Mouse (Mus musculus) MEL (cell line): ENCODE results near the gene Ehbp1. TPM values are rescaled to one million over a fixed set of nuclear protein-coding genes. Genes with fewer than 3 reads are reported as not detected.

ENCODE experiments used
- DNase-seq: peaks from one replicate; pipeline ENCODE4 v3.0.0; 2011; ENCODE audit warnings: low read depth, low spot score
- H3K27ac ChIP-seq: 2 replicates; pipeline ENCODE4 v1.5.1; 2012; ENCODE audit warnings: low read depth, mild to moderate bottlenecking, control low read depth, low read length, moderate library complexity; ENCODE audit not compliant: control insufficient read depth
- H3K27me3 ChIP-seq, 2 experiments: fragments of 150-350 bp in 1 of 2; sonication (generic) in 1 of 2; 2 replicates each; pipeline ENCODE4 v1.6.1; 2012; ENCODE audit warnings: low read length in 2 of 2, mild to moderate bottlenecking in 2 of 2, improper control_type of control experiment in 1 of 2, moderate library complexity in 1 of 2; ENCODE audit not compliant: insufficient read depth in 2 of 2, control insufficient read depth in 1 of 2
- H3K36me3 ChIP-seq, 2 experiments: 2 replicates each; pipeline ENCODE4 v1.6.1; 2012 to 2014; ENCODE audit warnings: low read length in 2 of 2, improper control_type of control experiment in 1 of 2, inconsistent platforms in 1 of 2, mild to moderate bottlenecking in 1 of 2; ENCODE audit not compliant: insufficient read depth in 2 of 2, control insufficient read depth in 1 of 2
- H3K4me1 ChIP-seq, 2 experiments: fragments of 150-350 bp in 1 of 2; sonication (generic) in 1 of 2; 2 replicates each; pipeline ENCODE4 v1.6.1; 2012; ENCODE audit warnings: low read length in 2 of 2, improper control_type of control experiment in 1 of 2, mild to moderate bottlenecking in 1 of 2; ENCODE audit not compliant: insufficient read depth in 2 of 2, control insufficient read depth in 1 of 2
- H3K4me3 ChIP-seq, 2 experiments: fragments of 150-350 bp in 1 of 2; sonication (generic) in 1 of 2; 2 replicates each; pipeline ENCODE4 v1.5.1; 2012; ENCODE audit warnings: low read depth in 2 of 2, low read length in 2 of 2, mild to moderate bottlenecking in 2 of 2, moderate library complexity in 2 of 2, control low read depth in 1 of 2, improper control_type of control experiment in 1 of 2; ENCODE audit not compliant: control insufficient read depth in 1 of 2, insufficient read depth in 1 of 2
- H3K79me2 ChIP-seq: 2 replicates; pipeline ENCODE4 v1.6.1; 2012; ENCODE audit warnings: mild to moderate bottlenecking, low read length, moderate library complexity; ENCODE audit not compliant: control insufficient read depth, poor library complexity, insufficient read depth
- H3K9ac ChIP-seq: 2 replicates; pipeline ENCODE4 v1.6.1; 2012; ENCODE audit warnings: low read depth, mild to moderate bottlenecking, control low read depth, low read length, moderate library complexity; ENCODE audit not compliant: control insufficient read depth, poor library complexity, severe bottlenecking
- H3K9me3 ChIP-seq: fragments of 150-350 bp; sonication (generic); replicated peaks from 2 replicates; pipeline ENCODE4 v1.6.1; 2012; ENCODE audit warnings: mild to moderate bottlenecking, low read length, improper control_type of control experiment, moderate library complexity; ENCODE audit not compliant: insufficient read depth
- CTCF ChIP-seq, 3 experiments: IDR thresholded peaks in 2 of 3; conservative IDR thresholded peaks in 1 of 3; 2 replicates each; pipeline ENCODE4 v1.5.1; 2011 to 2012; ENCODE audit warnings: low read length in 3 of 3, low read depth in 2 of 3, mild to moderate bottlenecking in 2 of 3, improper control_type of control experiment in 1 of 3, inconsistent platforms in 1 of 3, mixed read lengths in 1 of 3, moderate library complexity in 1 of 3; ENCODE audit not compliant: control insufficient read depth in 1 of 3, insufficient read depth in 1 of 3, poor library complexity in 1 of 3, severe bottlenecking in 1 of 3
- ETS1 ChIP-seq: IDR thresholded peaks from 2 replicates; pipeline ENCODE4 v1.6.1; 2012; ENCODE audit warnings: low read depth, mild to moderate bottlenecking, inconsistent platforms, low read length, improper control_type of control experiment, moderate library complexity
- HCFC1 ChIP-seq: IDR thresholded peaks from 2 replicates; pipeline ENCODE4 v1.6.1; 2012; ENCODE audit warnings: low read depth, mild to moderate bottlenecking, inconsistent platforms, low read length, improper control_type of control experiment, moderate library complexity
- MAFK ChIP-seq: IDR thresholded peaks from 2 replicates; pipeline ENCODE4 v1.6.1; 2011; ENCODE audit warnings: low read depth, mild to moderate bottlenecking, low read length, improper control_type of control experiment, borderline replicate concordance
- MYB ChIP-seq: IDR thresholded peaks from 2 replicates; pipeline ENCODE4 v1.6.1; 2011; ENCODE audit warnings: mild to moderate bottlenecking, low read depth, low read length, improper control_type of control experiment
- NELFE ChIP-seq: IDR thresholded peaks from 2 replicates; pipeline ENCODE4 v1.6.1; 2011; ENCODE audit warnings: low read depth, low read length, improper control_type of control experiment
- NRF1 ChIP-seq: IDR thresholded peaks from 2 replicates; pipeline ENCODE4 v1.6.1; 2014; ENCODE audit warnings: low read depth, mild to moderate bottlenecking, inconsistent platforms, low read length, improper control_type of control experiment, moderate library complexity; ENCODE audit not compliant: poor library complexity, insufficient read depth, severe bottlenecking
- POLR2AphosphoS2 ChIP-seq: IDR thresholded peaks from 2 replicates; pipeline ENCODE4 v1.6.1; 2011; ENCODE audit warnings: low read length, improper control_type of control experiment
- SMC3 ChIP-seq: IDR thresholded peaks from 2 replicates; pipeline ENCODE4 v1.6.1; 2011; ENCODE audit warnings: low read depth, low read length, improper control_type of control experiment
- TAL1 ChIP-seq: IDR thresholded peaks from 2 replicates; pipeline ENCODE4 v1.6.1; 2012; ENCODE audit warnings: mild to moderate bottlenecking, inconsistent platforms, low read length, moderate library complexity, mixed read lengths
- TBP ChIP-seq: IDR thresholded peaks from 2 replicates; pipeline ENCODE4 v1.8.0; 2011; ENCODE audit warnings: low read depth, low read length, improper control_type of control experiment
- UBTF ChIP-seq: IDR thresholded peaks from 2 replicates; pipeline ENCODE4 v1.6.1; 2012; ENCODE audit warnings: low read depth, mild to moderate bottlenecking, inconsistent platforms, low read length, improper control_type of control experiment, moderate library complexity, borderline replicate concordance; ENCODE audit not compliant: insufficient read depth
- USF2 ChIP-seq, 2 experiments: IDR thresholded peaks; 2 replicates each; pipeline ENCODE4 v1.6.1; 2011 to 2012; ENCODE audit warnings: improper control_type of control experiment in 2 of 2, low read length in 2 of 2, borderline replicate concordance in 1 of 2, inconsistent platforms in 1 of 2, low read depth in 1 of 2, mild to moderate bottlenecking in 1 of 2; ENCODE audit not compliant: insufficient read depth in 1 of 2
- ZKSCAN1 ChIP-seq: IDR thresholded peaks from 2 replicates; pipeline ENCODE4 v1.6.1; 2012; ENCODE audit warnings: low read depth, mild to moderate bottlenecking, inconsistent platforms, low read length, improper control_type of control experiment, moderate library complexity
- ZMIZ1 ChIP-seq: IDR thresholded peaks from 2 replicates; pipeline ENCODE4 v1.6.1; 2012; ENCODE audit warnings: low read depth, mild to moderate bottlenecking, inconsistent platforms, low read length, improper control_type of control experiment, moderate library complexity
- ZNF384 ChIP-seq: IDR thresholded peaks from 2 replicates; pipeline ENCODE4 v1.6.1; 2012; ENCODE audit warnings: low read depth, mild to moderate bottlenecking, inconsistent platforms, low read length, improper control_type of control experiment
- polyA plus RNA-seq, 2 experiments: library from polyadenylated mRNA; stranded (reverse) in 1 of 2; unstranded in 1 of 2; fragments of >175 nt in 1 of 2; fragments of >200 nt in 1 of 2; gene quantifications; 2 replicates each; pipeline versions ENCODE4 v1.2.1 to v1.2.4; 2012; ENCODE audit warnings: low replicate concordance in 2 of 2, low read depth in 1 of 2; ENCODE audit not compliant: insufficient read length in 2 of 2, insufficient read depth in 1 of 2, missing spikeins in 1 of 2
- total RNA-seq: library from RNA; depleted of rRNA; stranded (reverse); fragments of 300-350 nt; gene quantifications from 2 replicates; pipeline ENCODE4 v1.2.3, GENCODE M21; 2012

The Ehbp1 gene
- total and polyA plus RNA-seq, 3 experiments, result 3.6 to 3.7 TPM; not detected in 1

DNA sequence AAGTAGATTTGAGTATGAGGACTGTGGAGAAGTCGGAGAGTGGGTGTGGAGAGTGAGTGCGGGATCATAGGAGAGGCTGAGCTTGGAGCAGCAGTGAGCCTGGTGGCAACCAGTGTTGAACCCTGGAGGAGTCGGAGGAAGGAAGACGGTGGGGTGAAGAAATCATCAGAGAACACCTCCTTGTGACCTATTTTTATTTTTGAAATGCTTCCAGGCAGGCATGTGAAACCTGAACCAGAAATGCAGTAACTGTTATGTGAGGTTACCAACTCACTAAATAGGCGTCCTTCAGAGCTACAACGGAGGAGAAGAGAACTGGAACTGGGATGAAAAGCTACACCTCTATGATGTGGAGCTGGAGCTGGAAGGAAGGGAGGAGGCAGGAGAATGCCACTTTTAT lies 144.2 kb downstream of the Ehbp1 start:
- TF ChIP-seq ZNF384 (no peak), ZMIZ1 (no peak), NELFE (no peak), TBP (no peak), MYB (no peak), UBTF (no peak), SMC3 (no peak), ZKSCAN1 (no peak), HCFC1 (no peak)
- H3K4me1 ChIP-seq, result peaks cover 3 to 8% of the 10 kb centered on the region in 2 experiments; a peak in 2 of 4 replicates

GRCm38 (mm10) chr11:22196776-22197175 lies 145.3 kb downstream of the Ehbp1 start:
- Histone ChIP-seq H3K4me3 (no peak overlapping the region), H3K9me3 (no peaks in the 10 kb centered on the region), H3K4me1 (peaks cover 0 to 8% of the 10 kb centered on the region in 2 experiments; a peak in 1 of 4 replicates), H3K36me3 (peaks cover 0 to 2% of the 10 kb centered on the region in 2 experiments; a peak in 1 of 4 replicates), H3K79me2 (no peaks in the 10 kb centered on the region), H3K27ac (no peak overlapping the region), H3K27me3 (no peaks in the 10 kb centered on the region), H3K9ac (no peak overlapping the region)
- no peak for DNase-seq
- no peak for TF ChIP-seq POLR2AphosphoS2

More for the DNA sequence above, 144.2 kb downstream of the Ehbp1 start:
- Histone ChIP-seq H3K9me3 (no peaks in the 10 kb centered on the region), H3K27ac (no peak overlapping the region), H3K27me3 (no peaks in the 10 kb centered on the region), H3K36me3 (peaks cover 0 to 7% of the 10 kb centered on the region in 2 experiments; a peak in 2 of 4 replicates), H3K4me3 (no peak overlapping the region), H3K79me2 (no peaks in the 10 kb centered on the region), H3K9ac (no peak overlapping the region)
- DNase-seq, result no peak

DNA sequence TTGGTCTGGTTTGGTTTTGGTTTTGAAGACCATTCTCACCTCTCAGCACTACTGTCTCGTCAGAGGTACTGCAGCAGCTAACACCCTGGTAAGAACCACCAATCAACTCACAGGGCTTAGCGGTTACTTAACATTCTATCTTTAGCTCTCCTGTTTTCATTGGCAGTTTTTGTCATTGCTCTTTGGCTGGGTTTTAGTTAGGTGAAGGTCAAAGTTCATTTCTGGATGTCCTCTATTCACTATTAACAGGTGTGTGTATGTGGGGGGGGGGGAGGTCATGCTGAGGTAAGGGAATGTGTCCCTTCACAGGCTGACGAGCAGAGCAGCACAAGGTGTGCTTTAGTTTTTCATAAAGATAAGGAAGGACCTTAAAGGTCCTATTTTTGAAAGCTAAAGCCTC lies 147.5 kb downstream of the Ehbp1 start:
- no peak for TF ChIP-seq NRF1
- no peak for TF ChIP-seq ETS1
- no peak for TF ChIP-seq UBTF
- no peak for TF ChIP-seq TAL1
- no peak for TF ChIP-seq USF2 (IDR thresholded peaks at IDR 0.05; ENCODE audit: borderline replicate concordance in 1 of 2, insufficient read depth in 1 of 2, low read depth in 1 of 2, low read length in 2 of 2)
- no peak for TF ChIP-seq TBP
- no peak for TF ChIP-seq MAFK
- TF ChIP-seq CTCF (IDR thresholded peaks at IDR 0.05 in 2 of 3, conservative IDR thresholded peaks at IDR 0.05 in 1 of 3; ENCODE audit: control insufficient read depth in 1 of 3, insufficient read depth in 1 of 3, low read depth in 2 of 3, low read length in 3 of 3, poor library complexity in 1 of 3, severe bottlenecking in 1 of 3), result no peak
- Histone ChIP-seq H3K27ac (no peak overlapping the region), H3K79me2 (no peaks in the 10 kb centered on the region), H3K36me3 (peaks cover 0 to 2% of the 10 kb centered on the region in 2 experiments; a peak in 1 of 4 replicates), H3K9me3 (no peaks in the 10 kb centered on the region), H3K4me3 (no peak overlapping the region), H3K9ac (no peak overlapping the region), H3K4me1 (peaks cover 0 to 5% of the 10 kb centered on the region in 2 experiments; a peak in 2 of 4 replicates), H3K27me3 (no peaks in the 10 kb centered on the region)
- DNase-seq, result no peak
